Mouse (Mus musculus) midbrain, embryonic 16.5 days (tissue): ENCODE data around the gene Dnajc28. TPM values are rescaled to one million over a fixed set of nuclear protein-coding genes. Genes with fewer than 3 reads are reported as not detected.

Experiments used
- ATAC-seq: fragments of 200-750 bp; cut with Nextera tagmentation; 2 replicates; pipeline ENCODE4 v1.8.0; 2017; ENCODE audit warnings: moderate TSS enrichment
- H3K27ac ChIP-seq: fragments of 300-500 bp; sonication (generic); 2 replicates; pipeline ENCODE4 v1.5.1; 2014; ENCODE audit warnings: mild to moderate bottlenecking, low read length, mixed read lengths
- H3K27me3 ChIP-seq: fragments of 300-500 bp; sonication (generic); 2 replicates; pipeline ENCODE4 v1.6.1; 2014; ENCODE audit warnings: low read depth, low read length, mixed read lengths; ENCODE audit not compliant: control insufficient read depth, insufficient read depth
- H3K36me3 ChIP-seq: fragments of 300-500 bp; sonication (generic); 2 replicates; pipeline ENCODE4 v1.6.1; 2014; ENCODE audit warnings: mild to moderate bottlenecking, low read length, moderate library complexity, mixed read lengths; ENCODE audit not compliant: control insufficient read depth, insufficient read depth
- H3K4me1 ChIP-seq: fragments of 300-500 bp; sonication (generic); 2 replicates; pipeline ENCODE4 v1.6.1; 2014; ENCODE audit warnings: mild to moderate bottlenecking, low read length, mixed read lengths; ENCODE audit not compliant: control insufficient read depth, insufficient read depth
- H3K4me2 ChIP-seq: fragments of 300-500 bp; sonication (generic); 2 replicates; pipeline ENCODE4 v1.6.1; 2014; ENCODE audit warnings: mild to moderate bottlenecking, low read length, mixed read lengths
- H3K4me3 ChIP-seq: fragments of 300-500 bp; sonication (generic); 2 replicates; pipeline ENCODE4 v1.5.1; 2014; ENCODE audit warnings: low read depth, mild to moderate bottlenecking, low read length, moderate library complexity, mixed read lengths
- H3K9ac ChIP-seq: fragments of 300-500 bp; sonication (generic); 2 replicates; pipeline ENCODE4 v1.6.1; 2014; ENCODE audit warnings: low read depth, low read length, mixed read lengths
- H3K9me3 ChIP-seq: fragments of 300-500 bp; sonication (generic); replicated peaks from 2 replicates; pipeline ENCODE4 v1.6.1; 2014; ENCODE audit warnings: mild to moderate bottlenecking, low read length, mixed read lengths; ENCODE audit not compliant: control insufficient read depth, poor library complexity, severe bottlenecking
- WGBS: fragments of 180-500 bp; shearing (Covaris S2); extraction: QIAGEN DNeasy Blood & Tissue Kit; methylation state at CpG from one replicate; pipeline ENCODE4 v1.1.7; 2014; 5-methylcytosine and 5-hydroxymethylcytosine counted together
- polyA plus RNA-seq: library from polyadenylated mRNA; unstranded; fragments of >200 nt; fragmentation: Nextera tagmentation; extraction: Ambion mirVana; gene quantifications from 2 replicates; pipeline ENCODE4 v1.2.1, GENCODE M21; 2015

Dnajc28 gene
- polyA plus RNA-seq, 1 experiment from 2014 or later: 7.3 TPM

DNA sequence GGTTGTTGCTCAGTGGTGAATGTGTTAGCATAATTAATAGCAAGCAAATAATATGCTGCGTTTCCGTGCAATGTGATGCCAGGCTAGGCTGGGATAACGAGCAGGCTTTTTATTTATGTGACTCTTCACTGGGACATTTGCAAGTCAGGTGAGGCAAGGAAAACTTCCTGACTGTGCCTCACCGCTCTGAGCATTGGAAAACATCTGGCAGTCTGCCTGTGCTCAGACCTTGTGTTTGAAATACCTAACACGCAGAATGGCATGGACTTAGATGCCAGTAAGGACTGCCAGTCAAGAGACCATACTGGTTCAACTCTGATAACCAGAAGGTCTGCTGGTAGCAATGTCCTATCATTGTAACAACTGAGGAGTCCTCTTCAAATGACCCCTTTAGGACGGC lies 13.7 kb downstream of the Dnajc28 start:
- Histone ChIP-seq H3K4me1 (no peaks in the 10 kb centered on the region), H3K9me3 (no peaks in the 10 kb centered on the region), H3K4me3 (no peak overlapping the region), H3K4me2 (no peak overlapping the region), H3K27me3 (no peaks in the 10 kb centered on the region), H3K9ac (no peak overlapping the region), H3K27ac (no peak overlapping the region), H3K36me3 (no peaks in the 10 kb centered on the region)
- ATAC-seq: no peak
- WGBS: 84% methylated on average over 6 of the region's 6 CpGs

GRCm38 (mm10) chr16:91601693-91602092 lies 17.1 kb downstream of the Dnajc28 start:
- no peaks in the 10 kb centered on the region for H3K9me3 ChIP-seq
- no peak overlapping the region for H3K4me2 ChIP-seq
- H3K27me3 ChIP-seq: peaks cover 3% of the 10 kb centered on the region; the same call in 1 of the 2 replicates
- WGBS: 81% methylated on average over 9 of the region's 9 CpGs
- no peak overlapping the region for H3K4me3 ChIP-seq
- H3K36me3 ChIP-seq: no peaks in the 10 kb centered on the region
- H3K27ac ChIP-seq: no peak overlapping the region
- H3K4me1 ChIP-seq: peaks cover 2% of the 10 kb centered on the region; the same call in 1 of the 2 replicates
- no peak for ATAC-seq
- H3K9ac ChIP-seq: no peak overlapping the region

- WGBS: 81% methylated on average over 4 of the region's 4 CpGs
- Histone ChIP-seq H3K4me1 (peaks cover 6% of the 10 kb centered on the region), H3K36me3 (no peaks in the 10 kb centered on the region), H3K27ac (no peak overlapping the region), H3K4me3 (no peak overlapping the region), H3K4me2 (no peak overlapping the region), H3K9ac (no peak overlapping the region), H3K9me3 (no peaks in the 10 kb centered on the region), H3K27me3 (peaks cover 3% of the 10 kb centered on the region; the same call in 1 of the 2 replicates)
- ATAC-seq: no peak
Observed at GRCm38 (mm10) chr16:91601081-91601480, 17.7 kb downstream of the Dnajc28 start.

GRCm38 (mm10) chr16:91599242-91599641 lies 19.6 kb downstream of the Dnajc28 start:
- Histone ChIP-seq H3K27ac (no peak overlapping the region), H3K4me1 (peaks cover 10% of the 10 kb centered on the region), H3K9me3 (no peaks in the 10 kb centered on the region), H3K36me3 (no peaks in the 10 kb centered on the region), H3K9ac (no peak overlapping the region), H3K4me3 (no peak overlapping the region), H3K27me3 (peaks cover 3% of the 10 kb centered on the region; the same call in 1 of the 2 replicates), H3K4me2 (no peak overlapping the region)
- no peak for ATAC-seq

DNA sequence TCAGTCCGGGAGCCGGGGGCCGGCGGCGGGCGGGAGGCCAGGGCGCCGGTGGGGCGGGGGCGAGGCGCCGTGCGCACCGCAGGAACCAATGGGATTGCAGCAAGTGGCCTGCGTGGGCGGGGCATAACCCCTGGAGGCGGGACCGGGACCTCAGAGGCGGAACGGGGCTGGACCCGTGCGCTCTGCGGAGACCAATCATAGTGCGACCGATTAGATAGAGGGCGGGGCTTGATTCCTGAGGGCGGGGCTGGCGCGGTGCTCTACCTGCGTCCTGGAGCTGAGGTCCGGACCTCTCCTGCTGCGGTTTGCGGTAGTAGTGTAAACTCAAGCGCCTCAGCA lies 21.2 kb downstream of the Dnajc28 start, which contains the start of gene Tmem50b:
Gene Tmem50b, minus strand, starts transcription at position 129 of the 339 bp plus-strand sequence.
- Histone ChIP-seq H3K4me2 (peak within 1 kb of the TSS; percentile 85), H3K27ac (peak within 1 kb of the TSS; percentile 69), H3K4me1 (peaks cover 10% of the 10 kb centered on the region), H3K36me3 (no peaks in the 10 kb centered on the region), H3K9ac (peak within 1 kb of the TSS; percentile 87), H3K9me3 (no peaks in the 10 kb centered on the region), H3K4me3 (peak within 1 kb of the TSS; percentile 62), H3K27me3 (peaks cover 3% of the 10 kb centered on the region; the same call in 1 of the 2 replicates)
- ATAC-seq: peak; percentile 99
- 0% methylated on average over 32 of the region's 34 CpGs for WGBS

GRCm38 (mm10) chr16:91596779-91597671 lies 21.8 kb downstream of the Dnajc28 start:
- WGBS: under 1% methylated on average over 58 of the region's 75 CpGs

GRCm38 (mm10) chr16:91596397-91596778 lies 22.4 kb downstream of the Dnajc28 start:
- H3K9me3 ChIP-seq: no peaks in the 10 kb centered on the region
- H3K9ac ChIP-seq: peak overlapping the region; percentile 87
- H3K4me3 ChIP-seq: peak overlapping the region; percentile 62
- no peak overlapping the region for H3K27ac ChIP-seq
- peaks cover 3% of the 10 kb centered on the region; the same call in 1 of the 2 replicates for H3K27me3 ChIP-seq
- H3K4me1 ChIP-seq: peaks cover 10% of the 10 kb centered on the region
- WGBS: 19% methylated on average over 9 of the region's 9 CpGs
- ATAC-seq: no peak
- H3K4me2 ChIP-seq: peak overlapping the region; percentile 85
- no peaks in the 10 kb centered on the region for H3K36me3 ChIP-seq

More at GRCm38 (mm10) chr16:91596779-91597671, 21.8 kb downstream of the Dnajc28 start:
- Histone ChIP-seq H3K27me3 (peaks cover 3% of the 10 kb centered on the region; the same call in 1 of the 2 replicates), H3K4me2 (peak overlapping the region; percentile 85), H3K4me1 (peaks cover 10% of the 10 kb centered on the region), H3K27ac (peak overlapping the region; percentile 69), H3K4me3 (peak overlapping the region; percentile 62), H3K9me3 (no peaks in the 10 kb centered on the region), H3K36me3 (no peaks in the 10 kb centered on the region), H3K9ac (peak overlapping the region; percentile 87)
- no peak; the same call in 1 of the 2 replicates for ATAC-seq

DNA sequence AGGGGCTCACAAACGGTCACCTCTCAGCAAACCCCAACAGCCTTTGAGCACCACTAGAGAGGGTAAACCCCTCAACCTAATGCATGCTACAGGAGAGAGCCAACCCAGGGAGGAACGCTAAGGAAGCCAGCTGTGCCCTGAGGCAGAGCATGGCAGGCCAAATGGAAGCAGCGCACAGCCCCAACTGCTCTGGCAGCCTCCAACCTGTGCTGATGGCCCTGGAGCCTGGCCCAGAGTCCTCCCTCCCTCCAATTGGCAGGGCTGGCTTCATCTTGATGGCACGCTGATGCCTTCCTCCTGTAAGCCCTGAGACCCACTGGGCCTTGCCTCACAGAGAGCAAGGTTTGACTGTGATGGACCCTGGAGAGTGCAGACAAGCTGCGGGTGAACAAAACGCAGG lies 23.8 kb downstream of the Dnajc28 start:
- no peak overlapping the region for H3K4me2 ChIP-seq
- peaks cover 10% of the 10 kb centered on the region for H3K4me1 ChIP-seq
- no peak for ATAC-seq
- no peak overlapping the region for H3K4me3 ChIP-seq
- no peaks in the 10 kb centered on the region for H3K36me3 ChIP-seq
- peaks cover 3% of the 10 kb centered on the region; the same call in 1 of the 2 replicates for H3K27me3 ChIP-seq
- no peaks in the 10 kb centered on the region for H3K9me3 ChIP-seq
- no peak overlapping the region for H3K27ac ChIP-seq
- H3K9ac ChIP-seq: 0 out of 2 replicates have a peak overlapping the region, but pooled peaks have one; percentile 14
- WGBS: 77% methylated on average over 6 of the region's 6 CpGs

DNA sequence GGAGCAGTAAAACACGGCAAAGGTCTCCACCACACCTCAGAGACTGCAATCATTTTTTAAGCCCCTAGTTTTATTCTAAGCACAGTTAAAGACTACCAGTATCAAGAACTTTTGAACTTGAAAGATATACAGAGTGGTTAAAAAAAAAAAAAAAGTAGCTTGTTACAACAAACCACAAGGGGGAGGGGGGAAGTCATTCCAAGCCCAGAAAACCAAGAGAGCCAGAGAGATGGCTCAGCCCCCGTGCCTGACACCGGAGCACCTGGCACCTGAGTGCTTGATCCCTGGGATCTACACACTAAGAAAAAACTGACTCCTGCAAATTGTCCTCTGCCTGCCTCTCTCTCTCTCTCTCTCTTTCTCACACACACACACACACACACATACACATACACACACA lies 25.6 kb downstream of the Dnajc28 start:
- H3K36me3 ChIP-seq: no peaks in the 10 kb centered on the region
- H3K9ac ChIP-seq: no peak overlapping the region
- ATAC-seq: no peak
- no peak overlapping the region for H3K4me2 ChIP-seq
- no peaks in the 10 kb centered on the region for H3K27me3 ChIP-seq
- no peaks in the 10 kb centered on the region for H3K9me3 ChIP-seq
- H3K4me3 ChIP-seq: no peak overlapping the region
- WGBS: 86% methylated on average over 3 of the region's 3 CpGs
- no peak overlapping the region for H3K27ac ChIP-seq
- peaks cover 10% of the 10 kb centered on the region for H3K4me1 ChIP-seq
